Mouse (Mus musculus): Measurements from ENCODE around the gene Thsd7a. TPM values are rescaled to one million over a fixed set of nuclear protein-coding genes. Genes with fewer than 3 reads are reported as not detected.

The Thsd7a gene
- total and polyA plus RNA-seq, 2 experiments from 2014 or later: 17.1 to 27.3 TPM

GRCm38 (mm10) chr6:12749531-12750210, 461 bp upstream of the Thsd7a start:
- H3K4me2 ChIP-seq (ENCODE audit: low read depth, low read length, poor library complexity, severe bottlenecking): peak overlapping the region; percentile 68
- peak overlapping the region; percentile 73 for H3K4me3 ChIP-seq (ENCODE audit: low read depth, low read length)
- peak overlapping the region; percentile 90 for H3K27ac ChIP-seq (ENCODE audit: low read depth, low read length)
- H3K36me3 ChIP-seq (ENCODE audit: insufficient read depth, low read length): no peaks in the 10 kb centered on the region
- 5% methylated on average over 12 of the region's 12 CpGs for WGBS
- no peak for TF ChIP-seq CTCF (IDR thresholded peaks at IDR 0.05)
- no peaks in the 10 kb centered on the region for H3K27me3 ChIP-seq (ENCODE audit: insufficient read depth, low read length)
- H3K4me1 ChIP-seq (ENCODE audit: insufficient read depth, low read length): no peaks in the 10 kb centered on the region
- DNase-seq (ENCODE audit: low spot score) (peak; percentile 46), ATAC-seq (ENCODE audit: low FRiP score) (no peak)
- no peaks in the 10 kb centered on the region for H3K9me3 ChIP-seq (ENCODE audit: low read length)
- H3K9ac ChIP-seq (replicated peaks; ENCODE audit: low read length, poor library complexity, severe bottlenecking): peak overlapping the region; percentile 71

DNA sequence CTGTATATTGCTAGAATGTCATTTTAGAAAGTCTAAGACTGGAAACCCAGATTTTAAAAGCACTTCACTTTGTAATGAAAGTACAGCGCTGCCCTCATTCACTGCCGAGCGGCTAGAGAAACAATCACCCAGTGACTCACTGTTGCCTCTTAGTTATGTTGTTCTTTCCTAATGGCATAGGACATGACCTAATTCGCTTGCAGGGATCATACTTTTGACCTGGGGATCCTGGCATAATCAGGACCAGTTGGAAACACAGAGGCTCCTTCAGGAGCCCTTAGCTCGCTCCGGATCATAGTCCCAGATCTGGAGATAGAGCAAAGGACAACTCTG, 790 bp downstream of the Thsd7a start:
- Histone ChIP-seq H3K9ac (replicated peaks; ENCODE audit: low read length, poor library complexity, severe bottlenecking) (peak overlapping the region; percentile 71), H3K36me3 (ENCODE audit: insufficient read depth, low read length) (no peaks in the 10 kb centered on the region), H3K4me2 (ENCODE audit: low read depth, low read length, poor library complexity, severe bottlenecking) (peak overlapping the region; percentile 68), H3K4me1 (ENCODE audit: insufficient read depth, low read length) (no peaks in the 10 kb centered on the region), H3K4me3 (ENCODE audit: low read depth, low read length) (peak overlapping the region; percentile 73), H3K9me3 (ENCODE audit: low read length) (no peaks in the 10 kb centered on the region), H3K27ac (ENCODE audit: low read depth, low read length) (peak overlapping the region; percentile 90), H3K27me3 (ENCODE audit: insufficient read depth, low read length) (no peaks in the 10 kb centered on the region)
- WGBS: under 1% methylated on average over 6 of the region's 6 CpGs
- peak; percentile 34 for DNase-seq (ENCODE audit: low spot score)
- ATAC-seq (ENCODE audit: low FRiP score): peak; percentile 10
- TF ChIP-seq CTCF (IDR thresholded peaks at IDR 0.05): no peak

GRCm38 (mm10) chr6:12747856-12748450, 1.3 kb downstream of the Thsd7a start:
- Histone ChIP-seq H3K27me3 (ENCODE audit: insufficient read depth, low read length) (no peaks in the 10 kb centered on the region), H3K9ac (replicated peaks; ENCODE audit: low read length, poor library complexity, severe bottlenecking) (peak overlapping the region; percentile 71), H3K27ac (ENCODE audit: low read depth, low read length) (peak overlapping the region; percentile 90), H3K36me3 (ENCODE audit: insufficient read depth, low read length) (no peaks in the 10 kb centered on the region), H3K4me2 (ENCODE audit: low read depth, low read length, poor library complexity, severe bottlenecking) (peak overlapping the region; percentile 68), H3K4me1 (ENCODE audit: insufficient read depth, low read length) (no peaks in the 10 kb centered on the region), H3K4me3 (ENCODE audit: low read depth, low read length) (peak overlapping the region; percentile 73), H3K9me3 (ENCODE audit: low read length) (no peaks in the 10 kb centered on the region)
- peak; percentile 65 for DNase-seq (ENCODE audit: low spot score)
- peak; percentile 40 for TF ChIP-seq CTCF (IDR thresholded peaks at IDR 0.05)
- WGBS: 2% methylated on average over 11 of the region's 11 CpGs
- ATAC-seq (ENCODE audit: low FRiP score): peak; percentile 34; the same call in 1 of the 2 replicates

GRCm38 (mm10) chr6:12742791-12743190, 6.4 kb downstream of the Thsd7a start:
- Histone ChIP-seq H3K36me3 (ENCODE audit: insufficient read depth, low read length) (no peaks in the 10 kb centered on the region), H3K27ac (ENCODE audit: low read depth, low read length) (no peak overlapping the region), H3K9me3 (ENCODE audit: low read length) (no peaks in the 10 kb centered on the region), H3K4me2 (ENCODE audit: low read depth, low read length, poor library complexity, severe bottlenecking) (no peak overlapping the region), H3K4me1 (ENCODE audit: insufficient read depth, low read length) (no peaks in the 10 kb centered on the region), H3K4me3 (ENCODE audit: low read depth, low read length) (no peak overlapping the region), H3K9ac (replicated peaks; ENCODE audit: low read length, poor library complexity, severe bottlenecking) (no peak overlapping the region), H3K27me3 (ENCODE audit: insufficient read depth, low read length) (no peaks in the 10 kb centered on the region)
- DNase-seq (ENCODE audit: low spot score) (no peak), ATAC-seq (ENCODE audit: low FRiP score) (no peak)
- no peak for TF ChIP-seq CTCF (IDR thresholded peaks at IDR 0.05)
- 89% methylated on average over 4 of the region's 4 CpGs for WGBS

GRCm38 (mm10) chr6:12733924-12734323, 15.3 kb downstream of the Thsd7a start:
- TF ChIP-seq CTCF (IDR thresholded peaks at IDR 0.05): no peak
- Histone ChIP-seq H3K4me3 (ENCODE audit: low read depth, low read length) (no peak overlapping the region), H3K4me2 (ENCODE audit: low read depth, low read length, poor library complexity, severe bottlenecking) (no peak overlapping the region), H3K9ac (replicated peaks; ENCODE audit: low read length, poor library complexity, severe bottlenecking) (no peak overlapping the region), H3K9me3 (ENCODE audit: low read length) (no peaks in the 10 kb centered on the region), H3K27ac (ENCODE audit: low read depth, low read length) (no peak overlapping the region), H3K27me3 (ENCODE audit: insufficient read depth, low read length) (no peaks in the 10 kb centered on the region), H3K36me3 (ENCODE audit: insufficient read depth, low read length) (no peaks in the 10 kb centered on the region), H3K4me1 (ENCODE audit: insufficient read depth, low read length) (no peaks in the 10 kb centered on the region; the same call in 1 of the 2 replicates)
- DNase-seq (ENCODE audit: low spot score) (no peak), ATAC-seq (ENCODE audit: low FRiP score) (no peak)
- WGBS: 94% methylated on average over 3 of the region's 3 CpGs

GRCm38 (mm10) chr6:12716071-12716470, 33.1 kb downstream of the Thsd7a start:
- H3K36me3 ChIP-seq (ENCODE audit: insufficient read depth, low read length): no peaks in the 10 kb centered on the region
- no peak overlapping the region for H3K4me2 ChIP-seq (ENCODE audit: low read depth, low read length, poor library complexity, severe bottlenecking)
- no peaks in the 10 kb centered on the region for H3K4me1 ChIP-seq (ENCODE audit: insufficient read depth, low read length)
- 96% methylated on average over 8 of the region's 8 CpGs for WGBS
- H3K9me3 ChIP-seq (ENCODE audit: low read length): no peaks in the 10 kb centered on the region
- TF ChIP-seq CTCF (IDR thresholded peaks at IDR 0.05): no peak
- H3K27me3 ChIP-seq (ENCODE audit: insufficient read depth, low read length): no peaks in the 10 kb centered on the region
- H3K27ac ChIP-seq (ENCODE audit: low read depth, low read length): no peak overlapping the region
- H3K4me3 ChIP-seq (ENCODE audit: low read depth, low read length): no peak overlapping the region
- no peak overlapping the region for H3K9ac ChIP-seq (replicated peaks; ENCODE audit: low read length, poor library complexity, severe bottlenecking)
- no peak for ATAC-seq (ENCODE audit: low FRiP score)
- DNase-seq (ENCODE audit: low spot score): no peak

All from midbrain, postnatal 0 days (tissue).